Mouse (Mus musculus): ENCODE results near the gene Sik1. TPM values are rescaled to one million over a fixed set of nuclear protein-coding genes. Genes with fewer than 3 reads are reported as not detected.

Sik1 gene
- polyA plus RNA-seq, 1 experiment from 2014 or later = 11.2 TPM

GRCm38 (mm10) chr17:31826669-31827068 lies 28.9 kb downstream of the Sik1 start:
- 70% methylated on average over 6 of the region's 6 CpGs for WGBS
- no peak for DNase-seq (ENCODE audit: low spot score)
- no peak for ATAC-seq (replicated peaks; ENCODE audit: low FRiP score)
- Histone ChIP-seq H3K4me2 (no peak overlapping the region), H3K27me3 (replicated peaks; ENCODE audit: control insufficient read depth, insufficient read depth, low read length) (no peaks in the 10 kb centered on the region), H3K4me1 (replicated peaks; ENCODE audit: control insufficient read depth, insufficient read depth, low read length) (0 out of 2 replicates have a peak, but pooled peaks cover 3% of the 10 kb centered on the region), H3K27ac (ENCODE audit: low read depth, low read length) (no peak overlapping the region), H3K9me3 (ENCODE audit: control insufficient read depth, low read length) (no peaks in the 10 kb centered on the region), H3K36me3 (ENCODE audit: control insufficient read depth, insufficient read depth, low read length) (no peaks in the 10 kb centered on the region), H3K9ac (ENCODE audit: low read depth, low read length) (no peak overlapping the region), H3K4me3 (ENCODE audit: low read depth, low read length) (no peak overlapping the region)

GRCm38 (mm10) chr17:31825678-31826077 lies 29.9 kb downstream of the Sik1 start:
- DNase-seq (ENCODE audit: low spot score) (no peak), ATAC-seq (replicated peaks; ENCODE audit: low FRiP score) (no peak)
- Histone ChIP-seq H3K27me3 (replicated peaks; ENCODE audit: control insufficient read depth, insufficient read depth, low read length) (no peaks in the 10 kb centered on the region), H3K4me2 (no peak overlapping the region), H3K9ac (ENCODE audit: low read depth, low read length) (no peak overlapping the region), H3K4me3 (ENCODE audit: low read depth, low read length) (no peak overlapping the region), H3K9me3 (ENCODE audit: control insufficient read depth, low read length) (no peaks in the 10 kb centered on the region), H3K36me3 (ENCODE audit: control insufficient read depth, insufficient read depth, low read length) (no peaks in the 10 kb centered on the region), H3K27ac (ENCODE audit: low read depth, low read length) (no peak overlapping the region), H3K4me1 (replicated peaks; ENCODE audit: control insufficient read depth, insufficient read depth, low read length) (peaks cover 4% of the 10 kb centered on the region; the same call in 1 of the 2 replicates)
- WGBS = 85% methylated on average over 9 of the region's 9 CpGs

- peaks cover 11% of the 10 kb centered on the region for H3K4me1 ChIP-seq (replicated peaks; ENCODE audit: control insufficient read depth, insufficient read depth, low read length)
- no peaks in the 10 kb centered on the region for H3K36me3 ChIP-seq (ENCODE audit: control insufficient read depth, insufficient read depth, low read length)
- H3K27ac ChIP-seq (ENCODE audit: low read depth, low read length) = no peak overlapping the region
- no peak overlapping the region for H3K4me3 ChIP-seq (ENCODE audit: low read depth, low read length)
- H3K4me2 ChIP-seq = no peak overlapping the region
- ATAC-seq (replicated peaks; ENCODE audit: low FRiP score) (no peak), DNase-seq (ENCODE audit: low spot score) (no peak)
- WGBS = 83% methylated on average over 7 of the region's 7 CpGs
- H3K27me3 ChIP-seq (replicated peaks; ENCODE audit: control insufficient read depth, insufficient read depth, low read length) = no peaks in the 10 kb centered on the region
- no peak overlapping the region for H3K9ac ChIP-seq (ENCODE audit: low read depth, low read length)
- no peaks in the 10 kb centered on the region for H3K9me3 ChIP-seq (ENCODE audit: control insufficient read depth, low read length)
Measured at GRCm38 (mm10) chr17:31824812-31825211, 30.8 kb downstream of the Sik1 start.

GRCm38 (mm10) chr17:31821136-31821933 lies 34.3 kb downstream of the Sik1 start:
- 40% methylated on average over 13 of the region's 13 CpGs for WGBS
- no peak overlapping the region for H3K27ac ChIP-seq (ENCODE audit: low read depth, low read length)
- DNase-seq (ENCODE audit: low spot score) = no peak
- no peaks in the 10 kb centered on the region for H3K27me3 ChIP-seq (replicated peaks; ENCODE audit: control insufficient read depth, insufficient read depth, low read length)
- H3K9ac ChIP-seq (ENCODE audit: low read depth, low read length) = no peak overlapping the region
- no peaks in the 10 kb centered on the region for H3K36me3 ChIP-seq (ENCODE audit: control insufficient read depth, insufficient read depth, low read length)
- H3K4me2 ChIP-seq = no peak overlapping the region
- no peak for ATAC-seq (replicated peaks; ENCODE audit: low FRiP score)
- H3K9me3 ChIP-seq (ENCODE audit: control insufficient read depth, low read length) = no peaks in the 10 kb centered on the region
- peaks cover 8% of the 10 kb centered on the region for H3K4me1 ChIP-seq (replicated peaks; ENCODE audit: control insufficient read depth, insufficient read depth, low read length)
- no peak overlapping the region for H3K4me3 ChIP-seq (ENCODE audit: low read depth, low read length)

GRCm38 (mm10) chr17:31820099-31820846 lies 35.3 kb downstream of the Sik1 start:
- whole genome bisulfite sequencing = 38% methylated on average over 4 of the region's 4 CpGs
- Histone ChIP-seq H3K9ac (ENCODE audit: low read depth, low read length) (no peak overlapping the region), H3K27me3 (replicated peaks; ENCODE audit: control insufficient read depth, insufficient read depth, low read length) (no peaks in the 10 kb centered on the region), H3K36me3 (ENCODE audit: control insufficient read depth, insufficient read depth, low read length) (no peaks in the 10 kb centered on the region), H3K4me2 (no peak overlapping the region), H3K4me1 (replicated peaks; ENCODE audit: control insufficient read depth, insufficient read depth, low read length) (peaks cover 8% of the 10 kb centered on the region), H3K9me3 (ENCODE audit: control insufficient read depth, low read length) (no peaks in the 10 kb centered on the region), H3K27ac (ENCODE audit: low read depth, low read length) (no peak overlapping the region), H3K4me3 (ENCODE audit: low read depth, low read length) (no peak overlapping the region)
- no peak for ATAC-seq (replicated peaks; ENCODE audit: low FRiP score)
- no peak for DNase-seq (ENCODE audit: low spot score)

- Histone ChIP-seq H3K36me3 (ENCODE audit: control insufficient read depth, insufficient read depth, low read length) (no peaks in the 10 kb centered on the region), H3K4me2 (no peak overlapping the region), H3K27ac (ENCODE audit: low read depth, low read length) (no peak overlapping the region), H3K9me3 (ENCODE audit: control insufficient read depth, low read length) (no peaks in the 10 kb centered on the region), H3K4me3 (ENCODE audit: low read depth, low read length) (no peak overlapping the region), H3K9ac (ENCODE audit: low read depth, low read length) (no peak overlapping the region), H3K27me3 (replicated peaks; ENCODE audit: control insufficient read depth, insufficient read depth, low read length) (no peaks in the 10 kb centered on the region), H3K4me1 (replicated peaks; ENCODE audit: control insufficient read depth, insufficient read depth, low read length) (peaks cover 8% of the 10 kb centered on the region)
- 73% methylated on average over 9 of the region's 9 CpGs for WGBS
- no peak for DNase-seq (ENCODE audit: low spot score)
- ATAC-seq (replicated peaks; ENCODE audit: low FRiP score) = no peak
Measured at GRCm38 (mm10) chr17:31819372-31819771, 36.2 kb downstream of the Sik1 start.

- no peak for ATAC-seq (replicated peaks; ENCODE audit: low FRiP score)
- WGBS = 92% methylated on average over 1 of the region's 1 CpGs
- H3K4me3 ChIP-seq (ENCODE audit: low read depth, low read length) = no peak overlapping the region
- no peak overlapping the region for H3K9ac ChIP-seq (ENCODE audit: low read depth, low read length)
- no peak for DNase-seq (ENCODE audit: low spot score)
- no peak overlapping the region for H3K4me2 ChIP-seq
- H3K36me3 ChIP-seq (ENCODE audit: control insufficient read depth, insufficient read depth, low read length) = no peaks in the 10 kb centered on the region
- no peak overlapping the region for H3K27ac ChIP-seq (ENCODE audit: low read depth, low read length)
- no peaks in the 10 kb centered on the region for H3K27me3 ChIP-seq (replicated peaks; ENCODE audit: control insufficient read depth, insufficient read depth, low read length)
- peaks cover 8% of the 10 kb centered on the region for H3K4me1 ChIP-seq (replicated peaks; ENCODE audit: control insufficient read depth, insufficient read depth, low read length)
- no peaks in the 10 kb centered on the region for H3K9me3 ChIP-seq (ENCODE audit: control insufficient read depth, low read length)
Measured at GRCm38 (mm10) chr17:31817815-31818214, 37.8 kb downstream of the Sik1 start.

- Histone ChIP-seq H3K4me1 (replicated peaks; ENCODE audit: control insufficient read depth, insufficient read depth, low read length) (peaks cover 8% of the 10 kb centered on the region), H3K4me3 (ENCODE audit: low read depth, low read length) (no peak overlapping the region), H3K9ac (ENCODE audit: low read depth, low read length) (no peak overlapping the region), H3K27me3 (replicated peaks; ENCODE audit: control insufficient read depth, insufficient read depth, low read length) (no peaks in the 10 kb centered on the region), H3K9me3 (ENCODE audit: control insufficient read depth, low read length) (no peaks in the 10 kb centered on the region), H3K27ac (ENCODE audit: low read depth, low read length) (no peak overlapping the region), H3K4me2 (no peak overlapping the region), H3K36me3 (ENCODE audit: control insufficient read depth, insufficient read depth, low read length) (no peaks in the 10 kb centered on the region)
- DNase-seq (ENCODE audit: low spot score) = no peak
- 55% methylated on average over 5 of the region's 5 CpGs for WGBS
- no peak for ATAC-seq (replicated peaks; ENCODE audit: low FRiP score)
Measured at GRCm38 (mm10) chr17:31817203-31817602, 38.4 kb downstream of the Sik1 start.
